16 mouse cellular contexts compared by ENCODE assay signal in the genomic region with DNA sequence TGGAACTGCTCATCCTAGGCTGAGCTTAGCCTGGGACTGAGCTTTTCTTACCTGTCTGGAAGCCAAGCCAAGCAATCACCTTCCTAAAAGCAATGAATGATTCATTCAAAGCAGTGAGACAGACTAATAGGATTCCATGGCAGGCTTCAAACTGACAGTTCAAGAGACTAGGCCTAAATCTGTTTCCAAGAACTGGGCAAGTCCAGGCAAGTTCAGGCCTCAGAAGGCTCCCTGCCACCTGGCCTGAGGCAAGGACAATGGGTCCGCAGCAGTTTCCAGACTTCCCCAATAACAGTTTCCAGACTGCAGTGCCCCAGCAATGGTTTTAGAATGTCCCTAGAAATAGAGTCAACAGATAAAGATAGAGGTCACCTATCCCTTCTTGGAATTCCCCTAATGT.
"Had no signal": no experiment of that assay in that cellular context is flagged by ENCODE, and none has a peak within 500 bp of the region (broad histone marks: within the 10 kb centered on the region; RNA-seq: fewer than 3 reads in every experiment).

No protein-coding gene starts in this region.

- H3K27me3 ChIP-seq: neural tube, embryonic 13.5 days; neural tube, embryonic 15.5 days; stomach, embryonic 15.5 days had no signal

- H3K4me2 ChIP-seq: neural tube, embryonic 13.5 days; neural tube, embryonic 15.5 days; stomach, embryonic 15.5 days had no signal

- H3K36me3 ChIP-seq: neural tube, embryonic 13.5 days; neural tube, embryonic 15.5 days; stomach, embryonic 15.5 days had no signal

- H3K27ac ChIP-seq: neural tube, embryonic 13.5 days; neural tube, embryonic 15.5 days; stomach, embryonic 15.5 days; stomach, postnatal 0 days had no signal

- H3K9me3 ChIP-seq: neural tube, embryonic 13.5 days; neural tube, embryonic 15.5 days; stomach, embryonic 15.5 days had no signal

- H3K4me1 ChIP-seq: stomach, embryonic 15.5 days had no signal

- H3K4me3 ChIP-seq: neural tube, embryonic 13.5 days; neural tube, embryonic 15.5 days; stomach, embryonic 15.5 days had no signal

- H3K9ac ChIP-seq: neural tube, embryonic 13.5 days; neural tube, embryonic 15.5 days; stomach, embryonic 15.5 days had no signal

- DNase-seq: retina, postnatal 1 day; right cerebral cortex, adult 18-20 months; right cerebral cortex, postnatal 14 days; right cerebral cortex, postnatal 25 days; right cerebral cortex, postnatal 4 days; spleen, adult 18-20 months; thymus, adult 18-20 months; thymus, adult 2 months; thymus, postnatal 14 days; thymus, postnatal 25 days; thymus, postnatal 36 days; thymus, postnatal 4 days had no signal
